Mouse (Mus musculus) adrenal gland, postnatal 14 days (tissue): ENCODE results near the gene Tas2r105. TPM values are rescaled to one million over a fixed set of nuclear protein-coding genes. Genes with fewer than 3 reads are reported as not detected.

Source experiments
- DNase-seq: peaks from one replicate; pipeline ENCODE4 v3.0.0; 2021; ENCODE audit warnings: mixed read lengths
- long read RNA-seq, 2 experiments: library from polyadenylated mRNA; stranded (forward); transcript quantifications; one replicate each; pipeline ENCODE4 v2.0.0; 2021
- total RNA-seq: library from RNA; stranded (reverse); gene quantifications from 2 replicates; pipeline ENCODE4 v1.2.3, GENCODE M21; 2021

Tas2r105 gene
- total RNA-seq, result not detected in 2 replicates
- long read RNA-seq, experiment 1, result 0 reads
- long read RNA-seq, experiment 2, result 0 reads

DNA sequence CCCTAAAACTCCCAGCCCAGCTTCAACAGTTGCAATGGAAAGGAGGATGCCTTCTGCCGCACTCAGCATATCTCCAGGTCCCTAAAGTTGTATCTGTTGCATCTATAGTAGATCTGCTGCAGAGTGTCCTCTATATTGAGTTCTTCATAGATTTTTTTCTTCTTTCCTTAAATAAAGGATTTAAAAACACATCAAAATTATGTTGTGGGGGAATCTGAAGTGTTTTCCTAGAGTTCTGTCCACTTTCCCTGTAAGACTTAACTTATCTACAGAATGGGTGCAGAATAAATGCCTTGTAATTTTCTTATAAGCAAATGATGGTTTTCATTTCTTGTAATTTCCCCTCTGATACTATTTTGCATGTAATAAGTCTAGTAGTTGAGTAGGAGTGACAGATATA, at the start of gene Tas2r105:
Gene Tas2r105, minus strand, starts transcription at position 101 of the 400 bp plus-strand sequence.
- DNase-seq, result no peak

- no peak for DNase-seq
Measured at GRCm38 (mm10) chr6:131712803-131713202, 25.5 kb upstream of the Tas2r105 start.

DNA sequence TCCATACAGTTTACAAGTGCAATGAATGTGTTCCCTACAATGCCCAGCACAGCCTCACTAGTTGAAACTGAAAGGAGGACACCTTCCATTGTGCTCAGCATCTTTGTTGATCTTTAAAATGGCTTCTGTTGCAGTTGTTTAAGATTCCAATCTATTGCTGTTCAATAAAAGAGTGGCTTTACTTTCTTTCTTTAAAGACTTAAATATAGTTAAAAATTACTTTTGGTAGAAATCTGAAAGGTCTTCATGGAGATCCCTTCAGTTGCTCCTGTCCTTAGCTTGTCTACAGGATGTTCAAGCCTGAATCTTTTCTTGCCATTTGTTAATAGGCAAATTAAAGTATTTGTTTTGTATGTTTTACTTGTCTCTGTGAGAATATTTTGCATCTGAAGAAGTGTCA, 2.7 kb upstream of the Tas2r105 start, which contains the start of gene Tas2r114:
Gene Tas2r114, minus strand, starts transcription at position 101 of the 400 bp plus-strand sequence.
- DNase-seq, result no peak

- DNase-seq, result no peak
Measured at GRCm38 (mm10) chr6:131685644-131686043, 1.7 kb downstream of the Tas2r105 start, which contains the start of gene Tas2r104. Tas2r104 (minus strand) TSS chr6:131685744.

DNA sequence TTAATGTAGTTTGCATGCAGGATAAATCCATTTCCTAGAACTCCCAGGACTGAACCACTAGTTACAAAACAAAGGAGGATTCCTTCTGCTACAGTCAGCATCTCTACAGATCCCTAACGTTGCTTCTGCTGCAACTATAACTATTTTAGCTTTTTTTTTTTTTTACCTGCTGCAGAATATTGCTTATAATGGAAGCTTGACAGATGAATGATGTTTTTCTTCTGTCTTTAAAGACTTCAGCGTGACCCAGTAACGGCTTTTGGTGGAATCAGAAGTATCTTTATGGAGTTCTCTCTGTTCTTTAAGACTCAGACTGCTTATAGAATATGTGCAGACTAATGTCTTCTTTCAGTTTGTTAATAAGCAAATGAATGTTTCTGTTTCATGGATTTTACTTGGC, 8.5 kb downstream of the Tas2r105 start, which contains the start of gene Tas2r106:
Gene Tas2r106, minus strand, starts transcription at position 101 of the 400 bp plus-strand sequence.
- DNase-seq, result no peak

- DNase-seq, result no peak
Measured at GRCm38 (mm10) chr6:131660049-131660448, 27.2 kb downstream of the Tas2r105 start, which contains the start of gene Tas2r107. Tas2r107 (minus strand) TSS chr6:131660149.

Other genes with a start within 250 kb of the Tas2r105 start
- not detected in 2 replicates for gene 5430401F13Rik, start 201.1 kb downstream of the Tas2r105 start, total RNA-seq
- gene Gm6619, start 201.1 kb downstream of the Tas2r105 start, total RNA-seq, result not detected in 2 replicates
- not detected in 2 replicates for gene Tas2r130, start 56.6 kb downstream of the Tas2r105 start, total RNA-seq
- not detected in 2 replicates for gene Tas2r107, start 27.3 kb downstream of the Tas2r105 start, total RNA-seq
- gene Tas2r106, start 8.6 kb downstream of the Tas2r105 start, total RNA-seq, result not detected in 2 replicates
- not detected in 2 replicates for gene Tas2r104, start 1.8 kb downstream of the Tas2r105 start, total RNA-seq
- gene Tas2r114, start 2.6 kb upstream of the Tas2r105 start, total RNA-seq, result not detected in 2 replicates